Mouse (Mus musculus): ENCODE measurements at regions not wholly inside any gene's neighbourhood (a gene's known extent, or its start where the extent isn't known, plus 50 kb on each side); places are given as distances from the start of the nearest gene placed in this dataset.

- no peaks in the 10 kb centered on the region for H3K27me3 ChIP-seq (ENCODE audit: control insufficient read depth, insufficient read depth, low read length)
- 39% methylated on average over 7 of the region's 7 CpGs for WGBS
- H3K36me3 ChIP-seq (ENCODE audit: control insufficient read depth, insufficient read depth, low read length) = no peaks in the 10 kb centered on the region
- H3K9me3 ChIP-seq (ENCODE audit: control insufficient read depth, low read length) = no peaks in the 10 kb centered on the region
- H3K4me3 ChIP-seq (ENCODE audit: low read depth, low read length) = no peak overlapping the region
- no peak overlapping the region for H3K9ac ChIP-seq (replicated peaks; ENCODE audit: low read depth, low read length)
- no peak; the same call in 1 of the 2 replicates for ATAC-seq (ENCODE audit: low read depth)
- H3K4me2 ChIP-seq (ENCODE audit: low read depth, low read length) = peak overlapping the region; percentile 14; the same call in 1 of the 2 replicates
- H3K4me1 ChIP-seq (ENCODE audit: control insufficient read depth, insufficient read depth, low read length) = peaks cover 14% of the 10 kb centered on the region
- H3K27ac ChIP-seq (ENCODE audit: low read depth, low read length) = peak overlapping the region; percentile 28; the same call in 1 of the 2 replicates
Observed at GRCm38 (mm10) chr10:91241611-91242005, 60.5 kb upstream of the Tmpo start.

- Histone ChIP-seq H3K27ac (ENCODE audit: low read depth, low read length) (peak overlapping the region; percentile 28; the same call in 1 of the 2 replicates), H3K27me3 (ENCODE audit: control insufficient read depth, insufficient read depth, low read length) (no peaks in the 10 kb centered on the region), H3K36me3 (ENCODE audit: control insufficient read depth, insufficient read depth, low read length) (no peaks in the 10 kb centered on the region), H3K9me3 (ENCODE audit: control insufficient read depth, low read length) (no peaks in the 10 kb centered on the region), H3K4me2 (ENCODE audit: low read depth, low read length) (peak overlapping the region; percentile 14; the same call in 1 of the 2 replicates), H3K9ac (replicated peaks; ENCODE audit: low read depth, low read length) (no peak overlapping the region), H3K4me1 (ENCODE audit: control insufficient read depth, insufficient read depth, low read length) (peaks cover 14% of the 10 kb centered on the region), H3K4me3 (ENCODE audit: low read depth, low read length) (no peak overlapping the region)
- WGBS = 45% methylated on average over 10 of the region's 10 CpGs
- ATAC-seq (ENCODE audit: low read depth) = 0 out of 2 replicates have a peak, but pooled peaks have one; percentile 44
Observed at GRCm38 (mm10) chr10:91240856-91241610, 59.9 kb upstream of the Tmpo start.

- WGBS = 81% methylated on average over 7 of the region's 7 CpGs
- Histone ChIP-seq H3K4me1 (ENCODE audit: control insufficient read depth, insufficient read depth, low read length) (peaks cover 14% of the 10 kb centered on the region), H3K4me2 (ENCODE audit: low read depth, low read length) (no peak overlapping the region), H3K9ac (replicated peaks; ENCODE audit: low read depth, low read length) (no peak overlapping the region), H3K9me3 (ENCODE audit: control insufficient read depth, low read length) (no peaks in the 10 kb centered on the region), H3K36me3 (ENCODE audit: control insufficient read depth, insufficient read depth, low read length) (no peaks in the 10 kb centered on the region), H3K4me3 (ENCODE audit: low read depth, low read length) (no peak overlapping the region), H3K27me3 (ENCODE audit: control insufficient read depth, insufficient read depth, low read length) (no peaks in the 10 kb centered on the region), H3K27ac (ENCODE audit: low read depth, low read length) (no peak overlapping the region)
- no peak for ATAC-seq (ENCODE audit: low read depth)
Observed at GRCm38 (mm10) chr10:91240320-91240719, 59.2 kb upstream of the Tmpo start.

- no peak overlapping the region for H3K27ac ChIP-seq (ENCODE audit: low read depth, low read length)
- no peaks in the 10 kb centered on the region for H3K9me3 ChIP-seq (ENCODE audit: control insufficient read depth, low read length)
- no peak overlapping the region for H3K4me3 ChIP-seq (ENCODE audit: low read depth, low read length)
- H3K4me1 ChIP-seq (ENCODE audit: control insufficient read depth, insufficient read depth, low read length) = peaks cover 14% of the 10 kb centered on the region
- no peaks in the 10 kb centered on the region for H3K36me3 ChIP-seq (ENCODE audit: control insufficient read depth, insufficient read depth, low read length)
- WGBS = 34% methylated on average over 7 of the region's 7 CpGs
- H3K4me2 ChIP-seq (ENCODE audit: low read depth, low read length) = no peak overlapping the region
- ATAC-seq (ENCODE audit: low read depth) = no peak
- no peak overlapping the region for H3K9ac ChIP-seq (replicated peaks; ENCODE audit: low read depth, low read length)
- H3K27me3 ChIP-seq (ENCODE audit: control insufficient read depth, insufficient read depth, low read length) = no peaks in the 10 kb centered on the region
Observed at GRCm38 (mm10) chr10:91236844-91237243, 55.7 kb upstream of the Tmpo start.

GRCm38 (mm10) chr10:91234709-91235108 lies 53.6 kb upstream of the Tmpo start:
- Histone ChIP-seq H3K4me1 (ENCODE audit: control insufficient read depth, insufficient read depth, low read length) (peaks cover 7% of the 10 kb centered on the region), H3K9me3 (ENCODE audit: control insufficient read depth, low read length) (no peaks in the 10 kb centered on the region), H3K27ac (ENCODE audit: low read depth, low read length) (no peak overlapping the region), H3K9ac (replicated peaks; ENCODE audit: low read depth, low read length) (no peak overlapping the region), H3K27me3 (ENCODE audit: control insufficient read depth, insufficient read depth, low read length) (no peaks in the 10 kb centered on the region), H3K4me3 (ENCODE audit: low read depth, low read length) (no peak overlapping the region), H3K4me2 (ENCODE audit: low read depth, low read length) (no peak overlapping the region), H3K36me3 (ENCODE audit: control insufficient read depth, insufficient read depth, low read length) (no peaks in the 10 kb centered on the region)
- 83% methylated on average over 3 of the region's 3 CpGs for WGBS
- no peak for ATAC-seq (ENCODE audit: low read depth)

Measured in neural tube, embryonic 14.5 days (tissue).